Mouse (Mus musculus): ENCODE measurements around the gene Dexi.

DNA sequence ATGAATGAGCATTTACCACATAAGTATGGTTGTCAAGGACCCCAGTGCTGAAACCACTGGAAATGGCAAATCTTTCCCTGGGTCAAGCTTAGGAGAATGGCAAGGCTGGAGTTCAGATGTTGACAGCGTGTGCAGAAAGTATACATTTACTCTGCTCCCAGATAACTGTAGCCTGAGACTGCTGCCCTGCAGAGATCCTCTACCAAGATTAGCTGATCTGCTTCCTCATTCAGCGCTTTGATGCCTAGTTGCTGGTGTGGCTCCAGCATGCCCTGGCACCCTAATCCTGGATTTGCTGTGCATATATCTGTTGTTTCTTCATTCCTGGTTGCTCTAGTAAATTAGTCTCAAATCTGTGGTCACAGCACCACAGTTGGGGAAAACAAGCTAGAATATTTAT, 11.0 kb upstream of the Dexi start:
- TF ChIP-seq CTCF (IDR thresholded peaks at IDR 0.05; ENCODE audit: low read depth, low read length) = no peak
- TF ChIP-seq POLR2A (IDR thresholded peaks at IDR 0.05; ENCODE audit: borderline replicate concordance, low read depth, low read length) = no peak

All from bone marrow macrophage, adult 2 months (primary cell).